ENCODE assay signal across 9 mouse cellular contexts in the genomic region with DNA sequence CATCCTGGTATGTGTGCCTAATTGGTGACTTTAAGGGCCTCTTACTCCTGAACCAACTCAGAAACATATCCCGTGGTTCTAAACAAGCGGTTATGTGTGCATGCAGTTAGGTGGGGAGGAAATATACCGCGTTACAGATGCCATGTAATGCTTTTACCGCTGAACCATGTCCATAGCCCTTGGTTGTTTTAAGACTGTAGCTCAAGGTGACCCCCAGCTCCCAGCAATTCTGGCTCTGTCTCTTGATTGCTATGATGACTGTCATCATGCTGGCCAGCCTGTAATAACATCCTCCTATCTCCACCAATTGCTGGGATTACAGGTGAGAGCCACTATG. TPM values are rescaled to one million over a fixed set of nuclear protein-coding genes. Genes with fewer than 3 reads are reported as not detected.
A peak's percentile ranks its signal among the peaks of the same experiment; 100 is the strongest.
DNase-seq lines count a peak whose midpoint lies in the region; ATAC-seq lines count a peak whose summit lies in the region.
"Had no signal": no experiment of that assay in that cellular context is flagged by ENCODE, and none has a peak within 500 bp of the region (broad histone marks: within the 10 kb centered on the region; RNA-seq: fewer than 3 reads in every experiment).

No protein-coding gene starts in this region.

- no peak overlapping the region; the same call in 1 of the 2 replicates for H3K4me3 ChIP-seq in heart, embryonic 15.5 days
- peak overlapping the region; percentile 94; the same call in 1 of the 2 replicates for H3K4me3 ChIP-seq in embryonic facial prominence, embryonic 10.5 days

- 81% methylated on average over 5 of the region's 5 CpGs for WGBS in heart, embryonic 15.5 days
- WGBS in embryonic facial prominence, embryonic 10.5 days = 87% methylated on average over 5 of the region's 5 CpGs

- no peaks in the 10 kb centered on the region for H3K27me3 ChIP-seq in heart, embryonic 15.5 days
- H3K27me3 ChIP-seq in embryonic facial prominence, embryonic 10.5 days (replicated peaks; ENCODE audit: low read depth, poor library complexity, severe bottlenecking) = no peaks in the 10 kb centered on the region

- peaks cover 5% of the 10 kb centered on the region; the same call in 1 of the 2 replicates for H3K36me3 ChIP-seq in heart, embryonic 15.5 days
- peaks cover 21% of the 10 kb centered on the region for H3K36me3 ChIP-seq in embryonic facial prominence, embryonic 10.5 days (replicated peaks)

- no peak overlapping the region for H3K9ac ChIP-seq in heart, embryonic 15.5 days

- no peaks in the 10 kb centered on the region for H3K9me3 ChIP-seq in heart, embryonic 15.5 days (replicated peaks)
- H3K9me3 ChIP-seq in embryonic facial prominence, embryonic 10.5 days = no peaks in the 10 kb centered on the region

- H3K4me2 ChIP-seq in heart, embryonic 15.5 days = peak overlapping the region; percentile 85; the same call in 1 of the 2 replicates

- peak overlapping the region; percentile 93; the same call in 1 of the 2 replicates for H3K27ac ChIP-seq in heart, embryonic 15.5 days
- no peak overlapping the region; the same call in 1 of the 2 replicates for H3K27ac ChIP-seq in embryonic facial prominence, embryonic 10.5 days (replicated peaks)

- H3K4me1 ChIP-seq in heart, embryonic 15.5 days (replicated peaks) = peaks cover 30% of the 10 kb centered on the region
- H3K4me1 ChIP-seq in embryonic facial prominence, embryonic 10.5 days = peaks cover 40% of the 10 kb centered on the region

- intact Hi-C loops in heart, postnatal 10 days (cut with DNase I) = no loop called here

- DNase-seq in heart, postnatal 10 days = no peak
- DNase-seq in 3T3-L1 (ENCODE audit: low read depth, low spot score) (peak; percentile 32), liver (peak; percentile 11), MN1 (ENCODE audit: low spot score) (no peak)
- DNase-seq in embryonic facial prominence, embryonic 10.5 days (ENCODE audit: low spot score) = no peak
- no peak for DNase-seq in frontal cortex, postnatal 25 days (ENCODE audit: low spot score in 2 of 2)
- DNase-seq in cerebellum, adult 18-20 months = no peak
- DNase-seq: cerebellum, adult 11-12 months had no signal

- ATAC-seq in heart, embryonic 15.5 days (replicated peaks; ENCODE audit: insufficient number of reproducible peaks, insufficient read depth, low FRiP score, low read depth) = no peak

RNA-seq across cellular contexts. Expression of gene Gpx1, which starts 2.4 kb away (rescaled TPM):
- polyA plus RNA-seq in heart, embryonic 15.5 days (2015; fragmentation: Nextera tagmentation; extraction: Ambion mirVana) = 746 and 792 TPM in 2 replicates
- total RNA-seq in heart, postnatal 10 days (2021) = 100 to 1,000 TPM; 152 to 166 TPM
- polyA plus RNA-seq in embryonic facial prominence, embryonic 10.5 days (2016; fragmentation: Nextera tagmentation; extraction: Ambion mirVana) = 810 and 843 TPM in 2 replicates

RNA-seq across cellular contexts. Expression of gene Usp4, which starts 6.5 kb away (rescaled TPM):
- 68.3 and 88.0 TPM in 2 replicates for polyA plus RNA-seq in heart, embryonic 15.5 days (2015; fragmentation: Nextera tagmentation; extraction: Ambion mirVana)
- total RNA-seq in heart, postnatal 10 days (2021) = 10 to 100 TPM; 94.3 to 95.7 TPM
- polyA plus RNA-seq in embryonic facial prominence, embryonic 10.5 days (2016; fragmentation: Nextera tagmentation; extraction: Ambion mirVana) = 127 and 133 TPM in 2 replicates

RNA-seq across cellular contexts. Expression of gene Tcta, which starts 35.1 kb away (rescaled TPM):
- 31.6 and 34.9 TPM in 2 replicates for polyA plus RNA-seq in heart, embryonic 15.5 days (2015; fragmentation: Nextera tagmentation; extraction: Ambion mirVana)
- 10 to 100 TPM; 24.4 to 30.0 TPM for total RNA-seq in heart, postnatal 10 days (2021)
- polyA plus RNA-seq in embryonic facial prominence, embryonic 10.5 days (2016; fragmentation: Nextera tagmentation; extraction: Ambion mirVana) = 14.4 and 14.7 TPM in 2 replicates

RNA-seq across cellular contexts. Expression of gene Rhoa, which starts 35.2 kb away (rescaled TPM):
- 356 and 369 TPM in 2 replicates for polyA plus RNA-seq in heart, embryonic 15.5 days (2015; fragmentation: Nextera tagmentation; extraction: Ambion mirVana)
- total RNA-seq in heart, postnatal 10 days (2021) = 100 to 1,000 TPM; 328 to 329 TPM
- 240 and 243 TPM in 2 replicates for polyA plus RNA-seq in embryonic facial prominence, embryonic 10.5 days (2016; fragmentation: Nextera tagmentation; extraction: Ambion mirVana)

RNA-seq across cellular contexts. Expression of gene Amt, which starts 44.5 kb away (rescaled TPM):
- polyA plus RNA-seq in heart, embryonic 15.5 days (2015; fragmentation: Nextera tagmentation; extraction: Ambion mirVana) = 8.2 and 9.1 TPM in 2 replicates
- 1 to 10 TPM; 5.2 to 6.9 TPM for total RNA-seq in heart, postnatal 10 days (2021)
- 35.9 and 40.8 TPM in 2 replicates for polyA plus RNA-seq in embryonic facial prominence, embryonic 10.5 days (2016; fragmentation: Nextera tagmentation; extraction: Ambion mirVana)

Comparison
In these comparisons a context has a peak if more than half of its experiments do, and no peak if none do; other contexts are left out.
1. DNase-seq: peak in 3T3-L1 (single experiment) and liver (single experiment); none in heart, postnatal 10 days (0 of 2), embryonic facial prominence, embryonic 10.5 days (single experiment), frontal cortex, postnatal 25 days (0 of 2), MN1 (single experiment) and cerebellum, adult 18-20 months (0 of 2).